Mouse (Mus musculus) heart, embryonic 11.5 days (tissue): ENCODE results near the gene Ehd1. TPM values are rescaled to one million over a fixed set of nuclear protein-coding genes. Genes with fewer than 3 reads are reported as not detected.
"Not testable (repeated sequence)": the region's sequence is repeated elsewhere in the genome, so short reads cannot be mapped to it uniquely, and the experiment has no call there.

Experiments used
- ATAC-seq: fragments of 200-750 bp; cut with Nextera tagmentation; replicated peaks from 2 replicates; pipeline ENCODE4 v1.8.0; 2017; ENCODE audit warnings: moderate library complexity; ENCODE audit not compliant: insufficient number of reproducible peaks, low FRiP score, low TSS enrichment
- H3K27ac ChIP-seq: fragments of 300-500 bp; sonication (generic); 2 replicates; pipeline ENCODE4 v1.5.1; 2014; ENCODE audit warnings: mild to moderate bottlenecking, low read depth, low read length
- H3K27me3 ChIP-seq: fragments of 300-500 bp; sonication (generic); 2 replicates; pipeline ENCODE4 v1.6.1; 2014; ENCODE audit warnings: mild to moderate bottlenecking, low read length, mixed read lengths; ENCODE audit not compliant: control insufficient read depth, insufficient read depth
- H3K36me3 ChIP-seq: fragments of 300-500 bp; sonication (generic); 2 replicates; pipeline ENCODE4 v1.6.1; 2014; ENCODE audit warnings: mild to moderate bottlenecking, low read length, moderate library complexity, mixed read lengths; ENCODE audit not compliant: control insufficient read depth, insufficient read depth
- H3K4me1 ChIP-seq: fragments of 300-500 bp; sonication (generic); 2 replicates; pipeline ENCODE4 v1.6.1; 2014; ENCODE audit warnings: low read length; ENCODE audit not compliant: control insufficient read depth, insufficient read depth
- H3K4me2 ChIP-seq: fragments of 300-500 bp; sonication (generic); 2 replicates; pipeline ENCODE4 v1.6.1; 2014; ENCODE audit warnings: mild to moderate bottlenecking, moderate library complexity
- H3K4me3 ChIP-seq: fragments of 300-500 bp; sonication (generic); 2 replicates; pipeline ENCODE4 v1.5.1; 2014; ENCODE audit warnings: low read depth, low read length
- H3K9ac ChIP-seq: fragments of 300-500 bp; sonication (generic); 2 replicates; pipeline ENCODE4 v1.6.1; 2014; ENCODE audit warnings: mild to moderate bottlenecking, low read depth, low read length, moderate library complexity
- H3K9me3 ChIP-seq: fragments of 300-500 bp; sonication (generic); replicated peaks from 2 replicates; pipeline ENCODE4 v1.6.1; 2016; ENCODE audit warnings: low read length; ENCODE audit not compliant: control insufficient read depth
- WGBS: fragments of 180-500 bp; shearing (Covaris S2); extraction: QIAGEN DNeasy Blood & Tissue Kit; methylation state at CpG from one replicate; pipeline ENCODE4 v1.1.7; 2014; ENCODE audit not compliant: insufficient replicate concordance; 5-methylcytosine and 5-hydroxymethylcytosine counted together
- polyA plus RNA-seq: library from polyadenylated mRNA; unstranded; fragments of >200 nt; fragmentation: Nextera tagmentation; extraction: Ambion mirVana; gene quantifications from 2 replicates; pipeline ENCODE4 v1.2.1, GENCODE M21; 2014

Gene Ehd1
- polyA plus RNA-seq, 1 experiment from 2014 or later = 70.0 TPM

DNA sequence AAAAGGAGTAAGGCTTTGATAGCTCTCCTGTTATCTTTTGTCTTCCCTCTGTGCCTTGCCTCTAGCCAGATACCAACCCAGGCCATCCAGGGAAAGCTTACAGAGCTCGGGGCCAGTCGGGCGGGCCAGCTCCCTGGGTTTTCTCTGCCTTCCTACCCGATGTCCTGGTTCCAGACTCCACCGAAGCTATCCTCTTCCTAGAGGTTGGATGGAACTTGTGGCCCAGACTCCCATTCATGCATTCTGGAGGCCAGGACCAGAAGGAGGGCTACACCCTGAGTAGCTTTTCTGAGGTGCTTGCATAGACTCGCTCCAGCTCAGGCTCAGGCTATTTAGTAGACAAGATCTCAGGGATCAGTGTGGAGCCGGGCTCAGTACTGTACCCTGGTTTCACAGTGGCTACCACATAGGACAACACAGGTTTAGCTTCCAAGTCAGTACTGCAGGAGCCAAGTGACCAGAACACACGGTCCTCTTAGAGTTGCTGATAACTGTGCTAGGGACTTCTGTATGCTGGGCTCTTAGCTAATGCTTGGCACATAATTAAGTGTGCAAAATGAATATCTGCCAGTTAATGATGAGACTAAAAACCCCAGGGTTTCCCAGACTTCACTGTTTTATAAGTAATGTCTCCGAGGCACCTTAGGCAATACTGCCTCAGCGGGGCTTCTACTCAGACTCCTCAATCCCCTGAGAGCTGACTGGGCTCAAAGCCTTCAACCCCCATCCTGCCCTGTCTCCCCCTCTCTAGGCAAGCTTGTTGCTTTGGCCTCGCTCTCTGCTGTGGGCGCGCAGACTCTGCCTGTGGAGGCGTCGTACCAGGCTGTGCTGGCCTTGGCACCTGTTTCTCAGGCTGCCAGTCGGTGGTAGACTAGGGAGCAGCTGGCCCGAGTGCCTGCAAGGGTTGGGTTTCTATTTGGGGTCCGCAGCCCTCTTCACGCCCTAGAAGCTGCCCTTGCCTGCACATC is 10.2 kb downstream of the Ehd1 start:
- Histone ChIP-seq H3K9me3 (no peaks in the 10 kb centered on the region), H3K9ac (peak overlapping the region; percentile 2; the same call in 1 of the 2 replicates)

DNA sequence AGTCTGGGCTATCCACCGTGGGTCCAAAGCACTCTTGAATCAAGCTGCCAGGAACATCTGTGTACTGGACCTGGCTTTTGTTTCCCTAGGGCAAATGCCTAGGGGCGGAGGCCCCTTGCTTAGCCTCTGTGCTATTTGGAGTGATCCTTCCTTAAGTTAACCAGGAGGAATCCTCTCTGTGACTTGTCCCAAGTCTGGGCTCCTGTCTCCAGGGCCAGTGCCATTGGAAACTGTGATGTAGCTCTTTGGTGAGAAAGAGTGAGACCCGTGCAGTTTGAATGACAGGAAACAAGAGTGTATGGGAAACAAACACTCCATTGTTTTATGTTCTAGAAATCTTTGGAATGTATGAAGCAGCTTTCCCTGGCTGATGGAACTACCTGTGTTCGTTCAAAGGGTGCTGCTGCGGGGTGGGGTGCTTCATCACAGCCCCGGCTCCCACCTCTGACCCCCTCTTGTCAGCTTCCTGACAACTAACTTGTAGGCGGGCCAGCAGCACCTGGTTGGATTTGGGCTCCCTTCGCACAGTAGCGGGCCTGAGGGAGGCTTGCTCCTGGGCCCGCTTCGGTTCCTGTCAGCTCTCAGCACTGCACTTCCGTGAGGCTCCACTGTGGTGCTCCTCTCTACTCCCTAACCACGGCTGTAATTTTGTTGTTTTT is 11.8 kb downstream of the Ehd1 start:
- Histone ChIP-seq H3K4me2 (no peak overlapping the region), H3K27ac (peak overlapping the region; percentile 57), H3K9ac (peak overlapping the region; percentile 54), H3K4me1 (peaks cover 66% of the 10 kb centered on the region), H3K36me3 (no peaks in the 10 kb centered on the region; the same call in 1 of the 2 replicates), H3K9me3 (no peaks in the 10 kb centered on the region), H3K4me3 (no peak overlapping the region), H3K27me3 (no peaks in the 10 kb centered on the region)
- no peak for ATAC-seq
- 73% methylated on average over 13 of the region's 13 CpGs for WGBS

More for the DNA sequence above, 10.2 kb downstream of the Ehd1 start:
- Histone ChIP-seq H3K36me3 (peaks cover 11% of the 10 kb centered on the region; the same call in 1 of the 2 replicates), H3K27me3 (no peaks in the 10 kb centered on the region), H3K4me3 (peak overlapping the region; percentile 1; the same call in 1 of the 2 replicates), H3K4me2 (peak overlapping the region; percentile 49), H3K4me1 (peaks cover 72% of the 10 kb centered on the region), H3K27ac (peak overlapping the region; percentile 92)
- 63% methylated on average over 19 of the region's 19 CpGs for WGBS
- ATAC-seq = no peak

DNA sequence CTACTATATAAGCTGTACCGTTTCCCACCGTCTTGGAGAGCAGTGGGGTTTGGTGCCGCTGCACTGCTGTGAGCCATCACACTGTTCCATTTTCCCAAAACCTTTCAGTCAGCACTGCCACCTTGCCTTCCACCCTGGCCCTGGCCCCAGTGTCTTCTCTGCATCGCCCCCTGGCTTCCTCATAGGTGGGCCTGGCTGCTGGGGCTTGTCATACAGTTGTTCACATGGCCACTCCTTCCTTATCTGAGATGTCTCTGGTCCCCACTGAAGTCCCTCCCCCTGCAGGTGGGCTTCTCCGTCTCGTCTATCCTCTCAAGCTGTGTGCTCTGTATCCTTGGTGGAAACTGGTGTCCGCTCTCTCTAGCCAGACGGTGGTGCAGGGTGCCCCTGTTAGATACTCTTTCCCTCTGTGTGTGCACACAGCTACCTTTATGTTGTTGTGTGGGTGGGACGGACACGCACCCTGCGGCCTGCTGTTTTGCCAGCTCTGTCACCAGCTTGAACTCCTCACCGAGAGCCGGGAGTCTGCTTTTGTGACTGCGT is 13.2 kb downstream of the Ehd1 start:
- Histone ChIP-seq H3K9me3 (no peaks in the 10 kb centered on the region), H3K27me3 (no peaks in the 10 kb centered on the region), H3K36me3 (peaks cover 6% of the 10 kb centered on the region), H3K4me1 (peaks cover 52% of the 10 kb centered on the region), H3K27ac (no peak overlapping the region), H3K9ac (no peak overlapping the region), H3K4me3 (no peak overlapping the region), H3K4me2 (no peak overlapping the region)
- no peak for ATAC-seq
- WGBS = 84% methylated on average over 14 of the region's 14 CpGs

DNA sequence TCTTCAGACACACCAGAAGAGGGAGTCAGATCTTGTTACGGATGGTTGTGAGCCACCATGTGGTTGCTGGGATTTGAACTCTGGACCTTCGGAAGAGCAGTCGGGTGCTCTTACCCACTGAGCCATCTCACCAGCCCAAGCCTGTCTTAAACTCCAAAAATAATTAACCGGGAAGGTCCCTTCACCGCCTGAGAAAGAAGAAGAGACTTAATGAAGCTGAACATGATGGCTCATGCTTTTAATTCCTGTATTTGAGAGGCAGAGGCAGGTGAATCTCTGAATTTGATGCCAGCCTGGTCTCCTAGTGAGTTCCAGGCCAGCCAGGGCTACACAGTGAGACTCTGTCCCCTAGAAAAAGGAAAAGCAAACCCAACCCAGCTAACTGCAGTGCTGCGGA is 14.2 kb downstream of the Ehd1 start:
- 85% methylated on average over 5 of the region's 6 CpGs for WGBS
- H3K4me1 ChIP-seq = peaks cover 43% of the 10 kb centered on the region
- H3K9ac ChIP-seq = 0 out of 2 replicates have a peak overlapping the region, but pooled peaks have one; percentile 16
- not testable (repeated sequence) for H3K9me3 ChIP-seq, H3K4me3 ChIP-seq, H3K27me3 ChIP-seq, ATAC-seq
- peak overlapping the region; percentile 74 for H3K27ac ChIP-seq
- peak overlapping the region; percentile 40 for H3K4me2 ChIP-seq
- H3K36me3 ChIP-seq = peaks cover 14% of the 10 kb centered on the region

DNA sequence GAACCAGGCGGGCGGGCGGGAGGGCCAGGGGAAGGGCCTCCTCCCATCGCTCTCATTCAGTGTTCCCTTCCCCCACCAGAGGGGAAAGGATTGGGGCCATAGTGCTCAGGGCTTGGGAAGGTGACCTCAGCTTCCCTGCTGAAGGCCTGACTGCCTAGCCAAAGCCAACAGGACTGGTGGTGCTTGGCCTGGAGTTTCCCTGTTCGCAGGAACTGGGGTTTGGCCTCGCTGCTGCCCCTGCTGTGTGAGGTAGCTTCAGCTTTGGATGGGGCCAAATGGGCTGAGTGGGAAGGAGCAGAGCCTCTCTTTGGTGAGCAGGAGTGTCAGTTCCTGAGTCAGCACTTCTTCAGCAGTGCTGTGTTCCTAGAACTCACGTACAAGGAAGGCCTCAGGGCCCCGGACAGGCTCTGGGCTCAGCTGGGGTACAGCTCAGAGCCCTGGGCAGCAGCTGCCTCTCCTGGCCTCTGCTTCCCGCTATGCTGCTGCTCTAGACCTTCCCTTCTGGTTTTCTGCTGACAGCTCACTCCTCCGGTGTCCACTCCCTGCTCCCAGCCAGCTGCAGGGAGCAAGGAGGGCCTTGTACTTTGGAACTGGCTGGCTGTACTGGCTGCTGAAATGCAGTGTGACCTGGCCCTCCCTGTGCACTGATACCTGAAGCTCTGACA is 14.7 kb downstream of the Ehd1 start:
- H3K9ac ChIP-seq = peak overlapping the region; percentile 16; the same call in 1 of the 2 replicates
- H3K27me3 ChIP-seq = no peaks in the 10 kb centered on the region
- 53% methylated on average over 10 of the region's 10 CpGs for WGBS
- peak overlapping the region; percentile 40 for H3K4me2 ChIP-seq
- H3K27ac ChIP-seq = peak overlapping the region; percentile 74
- no peak overlapping the region for H3K4me3 ChIP-seq
- H3K4me1 ChIP-seq = peaks cover 37% of the 10 kb centered on the region
- ATAC-seq = peak; percentile 43
- H3K36me3 ChIP-seq = peaks cover 19% of the 10 kb centered on the region
- H3K9me3 ChIP-seq = no peaks in the 10 kb centered on the region

DNA sequence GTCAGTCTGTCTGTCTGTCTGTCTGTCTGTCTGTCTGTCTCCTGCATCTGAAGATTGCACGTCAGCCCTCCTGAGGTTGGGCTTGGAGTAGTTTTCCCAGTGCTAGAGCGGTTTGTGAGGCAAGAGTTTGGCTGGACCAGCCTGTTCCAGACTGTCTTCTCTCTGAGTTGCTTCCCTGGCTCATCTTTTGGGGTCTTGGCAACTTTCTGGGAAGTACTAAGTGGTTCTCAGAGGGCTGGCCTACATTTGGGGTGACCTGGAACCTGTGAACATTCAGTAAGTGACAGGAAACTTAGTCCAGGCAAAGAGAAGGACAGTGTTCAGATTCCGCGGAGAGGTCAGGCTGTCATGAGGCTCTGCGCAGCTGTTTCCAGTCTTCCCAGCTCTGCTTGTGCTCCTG is 15.7 kb downstream of the Ehd1 start:
- Histone ChIP-seq H3K27ac (no peak overlapping the region), H3K27me3 (no peaks in the 10 kb centered on the region), H3K9me3 (no peaks in the 10 kb centered on the region), H3K36me3 (peaks cover 25% of the 10 kb centered on the region), H3K4me3 (no peak overlapping the region), H3K4me1 (peaks cover 27% of the 10 kb centered on the region), H3K9ac (no peak overlapping the region), H3K4me2 (no peak overlapping the region)
- WGBS = 89% methylated on average over 5 of the region's 5 CpGs
- no peak for ATAC-seq

DNA sequence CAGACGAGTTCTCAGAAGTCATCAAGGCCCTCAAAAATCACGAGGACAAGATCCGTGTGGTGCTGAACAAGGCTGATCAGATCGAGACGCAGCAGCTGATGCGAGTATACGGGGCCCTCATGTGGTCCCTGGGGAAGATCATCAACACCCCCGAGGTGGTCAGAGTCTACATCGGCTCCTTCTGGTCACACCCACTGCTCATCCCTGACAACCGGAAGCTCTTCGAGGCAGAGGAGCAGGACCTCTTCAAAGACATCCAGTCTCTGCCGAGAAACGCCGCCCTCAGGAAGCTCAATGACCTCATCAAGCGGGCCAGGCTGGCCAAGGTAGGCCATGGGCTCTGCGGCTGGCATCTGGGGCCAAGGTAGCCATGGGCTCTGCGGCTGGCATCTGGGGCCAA is 17.8 kb downstream of the Ehd1 start:
- Histone ChIP-seq H3K36me3 (peaks cover 37% of the 10 kb centered on the region), H3K9me3 (no peaks in the 10 kb centered on the region), H3K27ac (no peak overlapping the region), H3K4me3 (no peak overlapping the region), H3K4me2 (no peak overlapping the region), H3K4me1 (peaks cover 18% of the 10 kb centered on the region), H3K9ac (no peak overlapping the region), H3K27me3 (no peaks in the 10 kb centered on the region)
- WGBS = 91% methylated on average over 17 of the region's 17 CpGs
- no peak for ATAC-seq
